Mouse (Mus musculus) kidney, adult 8-10 months (tissue): ENCODE measurements around the gene Dnm1.
A peak's percentile ranks its signal among the peaks of the same experiment; 100 is the strongest.

Source experiments
- DNase-seq, 2 experiments: peaks; one replicate each; pipeline ENCODE4 v3.0.0; 2022

Gene Dnm1

GRCm38 (mm10) chr2:32335888-32336287 lies 17.2 kb downstream of the Dnm1 start:
- DNase-seq, result no peak

GRCm38 (mm10) chr2:32332159-32332558 lies 21.0 kb downstream of the Dnm1 start:
- no peak for DNase-seq

- no peak for DNase-seq
Measured at GRCm38 (mm10) chr2:32329531-32329930, 23.6 kb downstream of the Dnm1 start.

GRCm38 (mm10) chr2:32328911-32329460 lies 24.2 kb downstream of the Dnm1 start:
- DNase-seq, result no peak

- DNase-seq, result no peak
Measured at GRCm38 (mm10) chr2:32327200-32327599, 25.9 kb downstream of the Dnm1 start.

GRCm38 (mm10) chr2:32325342-32325741 lies 27.8 kb downstream of the Dnm1 start:
- no peak for DNase-seq

GRCm38 (mm10) chr2:32324322-32324721 lies 28.8 kb downstream of the Dnm1 start:
- DNase-seq, result no peak

GRCm38 (mm10) chr2:32322754-32323741 lies 30.1 kb downstream of the Dnm1 start:
- no peak for DNase-seq

- peak; percentile 24 to 43 for DNase-seq
Measured at GRCm38 (mm10) chr2:32321591-32322298, 31.4 kb downstream of the Dnm1 start.

- no peak for DNase-seq
Measured at GRCm38 (mm10) chr2:32320721-32321120, 32.4 kb downstream of the Dnm1 start.

GRCm38 (mm10) chr2:32319586-32320580 lies 33.3 kb downstream of the Dnm1 start:
- no peak for DNase-seq

GRCm38 (mm10) chr2:32318709-32319585 lies 34.2 kb downstream of the Dnm1 start:
- no peak for DNase-seq

- peak in 1 of 2 experiments; percentile 31 for DNase-seq
Measured at GRCm38 (mm10) chr2:32317791-32318417, 35.2 kb downstream of the Dnm1 start.

GRCm38 (mm10) chr2:32316887-32317656 lies 36.1 kb downstream of the Dnm1 start:
- DNase-seq, result no peak

- DNase-seq, result no peak
Measured at GRCm38 (mm10) chr2:32315751-32316150, 37.4 kb downstream of the Dnm1 start.

GRCm38 (mm10) chr2:32314831-32315230 lies 38.3 kb downstream of the Dnm1 start:
- no peak for DNase-seq

GRCm38 (mm10) chr2:32312318-32312964 lies 40.7 kb downstream of the Dnm1 start:
- DNase-seq, result peak; percentile 55 to 74

- DNase-seq, result no peak
Measured at GRCm38 (mm10) chr2:32311443-32312317, 41.5 kb downstream of the Dnm1 start.
